Mouse (Mus musculus): Measurements from ENCODE around the gene Lgals3. TPM values are rescaled to one million over a fixed set of nuclear protein-coding genes. Genes with fewer than 3 reads are reported as not detected.
A peak's percentile ranks its signal among the peaks of the same experiment; 100 is the strongest.

The Lgals3 gene
- total and polyA plus RNA-seq, 3 experiments = 0.29 to 1.8 TPM; not detected in 1

DNA sequence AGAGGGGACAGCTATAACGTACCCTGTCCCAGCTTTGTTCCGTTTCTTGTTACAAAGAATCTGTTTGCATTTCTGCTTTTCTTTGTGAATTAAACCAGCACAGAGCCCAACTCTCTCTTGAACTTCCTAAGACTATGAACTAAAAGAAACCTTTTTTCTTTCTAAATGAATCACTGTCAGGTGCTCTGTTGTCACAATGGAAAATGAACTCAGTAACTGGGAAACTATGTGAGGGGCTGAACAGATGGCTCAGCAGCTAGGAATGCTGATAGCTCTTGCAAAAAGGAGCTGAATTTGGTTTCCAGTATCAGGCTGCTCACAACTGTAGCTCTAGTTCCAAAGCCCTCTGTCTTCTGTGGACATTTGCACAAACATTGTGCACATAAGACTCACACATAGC is 16.6 kb upstream of the Lgals3 start (continued):
- no peak for TF ChIP-seq ZNF384 (IDR thresholded peaks at IDR 0.05; ENCODE audit: low read depth, low read length)
- no peak for TF ChIP-seq GABPA (IDR thresholded peaks at IDR 0.05; ENCODE audit: insufficient replicate concordance, low read depth, low read length)
- TF ChIP-seq MEF2A (IDR thresholded peaks at IDR 0.05; ENCODE audit: borderline replicate concordance, low read depth, low read length) = no peak
- TF ChIP-seq SMC3 (IDR thresholded peaks at IDR 0.05; ENCODE audit: low read depth, low read length) = no peak
- no peak for TF ChIP-seq USF2 (conservative IDR thresholded peaks at IDR 0.05; ENCODE audit: low read depth, low read length)
- TF ChIP-seq MYC (IDR thresholded peaks at IDR 0.05; ENCODE audit: low read depth, low read length) = no peak
- TF ChIP-seq POLR2A (IDR thresholded peaks at IDR 0.05; ENCODE audit: low read depth, low read length) = no peak
- no peak for TF ChIP-seq SIN3A (IDR thresholded peaks at IDR 0.05; ENCODE audit: low read length)
- no peak for TF ChIP-seq MAFK (IDR thresholded peaks at IDR 0.05; ENCODE audit: insufficient replicate concordance, low read length)
- no peak for TF ChIP-seq HCFC1 (IDR thresholded peaks at IDR 0.05; ENCODE audit: low read depth, low read length)
- no peak for TF ChIP-seq NELFE (IDR thresholded peaks at IDR 0.05; ENCODE audit: low read depth, low read length)
- no peak for TF ChIP-seq KAT2A (IDR thresholded peaks at IDR 0.05; ENCODE audit: insufficient replicate concordance, low read length)
- peak; percentile 71 for TF ChIP-seq IRF4 (IDR thresholded peaks at IDR 0.05; ENCODE audit: low read depth, low read length)
- TF ChIP-seq ZMIZ1 (IDR thresholded peaks at IDR 0.05; ENCODE audit: low read depth, low read length) = no peak

GRCm38 (mm10) chr14:47352272-47352671 is 15.3 kb upstream of the Lgals3 start:
- Histone ChIP-seq H3K9me3 (replicated peaks; ENCODE audit: low read length) (no peaks in the 10 kb centered on the region), H3K27ac (ENCODE audit: insufficient read depth, low read depth) (no peak overlapping the region), H3K79me2 (replicated peaks; ENCODE audit: control insufficient read depth, extremely low read depth, insufficient read depth, poor library complexity, severe bottlenecking) (no peaks in the 10 kb centered on the region), H3K4me1 (ENCODE audit: control insufficient read depth in 1 of 2, insufficient read depth in 2 of 2) (peaks cover 0 to 18% of the 10 kb centered on the region in 2 experiments; a peak in 2 of 4 replicates), H3K4me2 (ENCODE audit: insufficient read depth, low read depth, poor library complexity, severe bottlenecking) (no peak overlapping the region), H3K9ac (ENCODE audit: insufficient read depth, low read depth) (no peak overlapping the region), H3K27me3 (replicated peaks) (no peaks in the 10 kb centered on the region), H3K4me3 (replicated peaks in 1 of 3; ENCODE audit: low read depth in 2 of 3, low read length in 2 of 3, poor library complexity in 1 of 3) (no peak overlapping the region), H3K36me3 (replicated peaks in 1 of 2; ENCODE audit: control insufficient read depth in 1 of 2, insufficient read depth in 1 of 2, low read length in 1 of 2) (no peaks in the 10 kb centered on the region)
- in situ Hi-C loops (cut with MboI; ENCODE audit: low pct_ligation_motif_present, low pct_unique_long_range_greater_than_20kb, low sequenced_read_pairs) = no loop called here
- dilution Hi-C loops (cut with MboI; ENCODE audit: extremely low pct_ligation_motif_present, extremely low pct_unique_long_range_greater_than_20kb, low sequenced_read_pairs) = no loop called here
- no peak for DNase-seq (ENCODE audit: extremely low read depth)
- no peak for TF ChIP-seq CHD1 (IDR thresholded peaks at IDR 0.05; ENCODE audit: low read depth, low read length)
- TF ChIP-seq MEF2A (IDR thresholded peaks at IDR 0.05; ENCODE audit: borderline replicate concordance, low read depth, low read length) = no peak
- no peak for TF ChIP-seq PAX5 (IDR thresholded peaks at IDR 0.05; ENCODE audit: low read length)
- TF ChIP-seq RAD21 (IDR thresholded peaks at IDR 0.05; ENCODE audit: low read depth, low read length) = no peak
- TF ChIP-seq MAZ (IDR thresholded peaks at IDR 0.05; ENCODE audit: low read depth, low read length) = no peak
- no peak for TF ChIP-seq CTCF (conservative IDR thresholded peaks at IDR 0.05 in 1 of 2, IDR thresholded peaks at IDR 0.05 in 1 of 2; ENCODE audit: low read depth in 2 of 2, low read length in 2 of 2)
- TF ChIP-seq USF2 (conservative IDR thresholded peaks at IDR 0.05; ENCODE audit: low read depth, low read length) = no peak
- TF ChIP-seq ZKSCAN1 (IDR thresholded peaks at IDR 0.05; ENCODE audit: borderline replicate concordance, low read depth, low read length) = no peak
- TF ChIP-seq NELFE (IDR thresholded peaks at IDR 0.05; ENCODE audit: low read depth, low read length) = no peak
- no peak for TF ChIP-seq MXI1 (IDR thresholded peaks at IDR 0.05; ENCODE audit: low read depth, low read length)
- TF ChIP-seq MAFK (IDR thresholded peaks at IDR 0.05; ENCODE audit: insufficient replicate concordance, low read length) = no peak
- TF ChIP-seq MAX (IDR thresholded peaks at IDR 0.05; ENCODE audit: low read length) = no peak
- TF ChIP-seq JUND (conservative IDR thresholded peaks at IDR 0.05; ENCODE audit: low read depth, low read length) = no peak
- no peak for TF ChIP-seq POLR2A (IDR thresholded peaks at IDR 0.05; ENCODE audit: low read depth, low read length)
- TF ChIP-seq SMC3 (IDR thresholded peaks at IDR 0.05; ENCODE audit: low read depth, low read length) = no peak
- TF ChIP-seq KAT2A (IDR thresholded peaks at IDR 0.05; ENCODE audit: insufficient replicate concordance, low read length) = no peak
- TF ChIP-seq HCFC1 (IDR thresholded peaks at IDR 0.05; ENCODE audit: low read depth, low read length) = no peak
- TF ChIP-seq GABPA (IDR thresholded peaks at IDR 0.05; ENCODE audit: insufficient replicate concordance, low read depth, low read length) = no peak

Measured in CH12.LX (cell line).